Mouse (Mus musculus) induced T-regulatory cell, adult 2 months (primary cell): ENCODE results near the gene Coa5.

Experiments
- DNase-seq: peaks from one replicate; pipeline ENCODE4 v3.0.0-alpha.2; 2012; ENCODE audit warnings: low read depth

Coa5 gene

DNA sequence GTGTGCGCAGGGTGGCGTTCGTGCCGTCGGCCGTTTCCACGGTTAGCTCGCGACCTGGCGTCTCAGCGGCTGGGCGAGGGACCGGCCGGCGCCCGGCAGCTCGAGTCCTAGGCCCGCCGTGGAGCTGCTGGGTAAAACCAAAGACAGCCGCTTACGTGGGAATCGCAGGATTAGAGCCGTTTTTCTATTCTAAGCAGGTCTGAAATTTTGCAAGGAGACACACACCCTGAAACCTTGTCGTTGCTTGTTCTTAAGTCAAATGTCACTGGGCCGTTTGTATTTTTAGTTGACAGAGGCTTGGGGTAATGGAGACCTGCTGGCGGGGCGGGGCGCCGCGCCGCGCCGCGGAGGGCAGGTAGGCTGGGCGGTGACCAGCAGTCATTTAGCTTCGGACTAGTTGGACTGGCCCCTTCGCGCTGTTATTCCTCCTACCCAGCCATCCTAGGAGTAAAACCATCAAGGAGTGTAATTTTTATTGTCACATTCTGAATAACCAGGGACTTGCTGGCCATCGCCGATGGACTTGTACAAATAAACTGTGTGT is 466 bp upstream of the Coa5 start:
- DNase-seq = no peak

DNA sequence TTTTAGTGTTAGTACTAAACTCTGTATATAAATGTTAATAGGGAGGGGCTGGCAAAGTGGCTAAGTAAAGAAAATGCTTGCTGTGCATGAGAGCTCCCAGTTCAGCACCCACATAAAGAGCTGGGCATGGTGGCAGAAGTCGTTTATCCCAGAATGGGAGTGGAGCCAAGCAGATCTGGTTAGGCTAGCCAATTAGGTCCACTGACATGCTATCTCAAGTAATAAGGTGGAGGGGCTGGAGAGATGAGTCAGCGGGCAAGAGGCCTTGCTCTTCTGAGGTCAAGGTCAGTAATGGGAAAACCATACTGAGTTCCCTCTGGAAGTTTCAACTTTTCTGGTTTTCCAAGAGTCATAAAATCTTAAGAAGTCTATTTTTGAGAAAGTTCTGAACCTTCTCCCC is 992 bp downstream of the Coa5 start:
- peak; percentile 19 for DNase-seq

DNA sequence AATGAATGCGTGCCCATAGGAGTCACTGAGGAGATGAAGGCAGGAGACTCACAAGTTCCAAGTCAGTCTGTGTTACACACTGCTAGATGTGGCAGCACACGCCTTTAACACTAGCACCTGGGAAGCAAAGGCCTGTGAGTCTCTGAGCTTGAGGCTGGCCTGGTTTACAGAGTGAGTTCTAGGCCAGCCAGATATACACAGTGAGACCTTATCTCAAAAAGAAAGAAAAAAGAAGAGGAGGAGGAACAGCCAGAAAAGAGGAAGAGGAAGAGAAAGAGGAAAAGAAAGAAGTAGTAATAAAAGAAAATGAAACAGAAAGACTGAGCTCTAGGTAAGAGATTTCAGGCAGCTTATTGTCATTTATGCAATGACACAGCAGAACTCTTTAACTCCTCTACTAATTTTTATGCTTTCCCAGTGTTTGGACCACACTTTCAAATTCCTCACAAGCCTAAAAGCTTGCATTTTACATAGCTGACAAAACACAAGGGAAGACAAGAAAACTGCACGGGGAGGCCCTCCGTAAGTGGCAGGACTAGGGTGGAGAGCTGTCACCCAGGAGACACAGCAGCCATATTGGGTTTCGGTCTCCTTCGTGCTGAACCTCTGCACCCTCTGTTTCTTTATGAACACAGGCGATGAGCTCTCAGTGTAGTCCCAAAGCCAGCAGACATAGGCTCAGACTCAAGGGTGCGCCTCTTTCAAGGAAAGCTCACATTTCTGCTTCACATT is 2.6 kb downstream of the Coa5 start:
- no peak for DNase-seq

DNA sequence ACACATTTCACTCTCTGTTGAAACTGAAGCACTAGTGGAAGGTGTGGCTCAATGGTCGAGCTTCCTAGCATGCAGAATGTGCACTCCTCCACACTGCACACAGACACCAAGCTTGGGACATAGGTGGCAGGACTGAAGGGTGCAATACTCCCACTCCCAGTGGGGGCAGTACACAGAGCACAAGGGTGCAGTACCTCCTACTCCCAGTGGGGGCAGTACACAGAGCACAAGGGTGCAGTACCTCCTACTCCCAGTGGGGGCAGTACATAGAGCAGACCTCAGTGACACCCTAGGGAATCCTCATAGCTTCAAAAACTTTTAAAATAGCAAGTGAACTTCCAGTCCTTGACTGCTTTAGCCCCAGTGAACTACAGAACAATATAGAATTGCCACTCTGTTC is 10.5 kb downstream of the Coa5 start:
- peak; percentile 80 for DNase-seq

DNA sequence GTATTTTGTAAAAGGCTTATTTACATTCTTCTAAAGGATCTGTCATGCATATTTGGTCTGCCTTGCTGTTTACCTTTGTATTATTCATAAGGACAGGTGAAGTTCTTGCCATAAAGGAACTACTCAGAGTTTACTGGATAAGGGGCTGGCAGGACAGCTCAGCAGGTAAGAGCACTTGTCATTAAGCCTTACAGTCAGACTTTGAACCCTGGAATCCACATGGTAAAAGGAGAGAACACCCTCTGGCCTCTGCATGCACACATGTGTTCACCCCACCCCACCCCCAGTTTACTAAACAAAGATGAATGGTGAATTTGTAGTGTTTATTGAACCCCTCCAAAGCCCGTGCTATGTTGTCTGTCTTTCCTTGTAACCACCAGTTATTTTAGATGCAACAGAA is 14.5 kb downstream of the Coa5 start:
- DNase-seq = no peak

DNA sequence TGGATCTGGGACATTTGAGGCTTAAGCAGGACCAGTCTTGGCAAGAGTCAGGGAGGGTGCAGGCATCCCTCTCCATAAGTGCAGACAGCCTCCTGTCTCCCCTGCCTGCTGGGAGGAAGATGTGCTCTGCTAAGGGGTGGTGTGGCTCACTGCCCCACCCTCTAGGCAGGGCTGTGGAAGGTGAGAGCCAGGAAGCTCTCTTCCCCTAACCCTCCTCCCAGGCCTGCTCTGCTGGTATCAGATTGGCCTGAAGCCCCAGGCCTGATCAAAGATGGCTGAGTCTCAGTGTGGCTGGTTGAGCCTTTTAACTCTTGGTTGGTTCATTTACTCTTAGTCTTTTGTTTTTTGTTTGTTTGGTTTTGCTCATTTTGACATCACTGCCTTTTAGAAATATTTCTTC is 20.3 kb downstream of the Coa5 start:
- DNase-seq = no peak

DNA sequence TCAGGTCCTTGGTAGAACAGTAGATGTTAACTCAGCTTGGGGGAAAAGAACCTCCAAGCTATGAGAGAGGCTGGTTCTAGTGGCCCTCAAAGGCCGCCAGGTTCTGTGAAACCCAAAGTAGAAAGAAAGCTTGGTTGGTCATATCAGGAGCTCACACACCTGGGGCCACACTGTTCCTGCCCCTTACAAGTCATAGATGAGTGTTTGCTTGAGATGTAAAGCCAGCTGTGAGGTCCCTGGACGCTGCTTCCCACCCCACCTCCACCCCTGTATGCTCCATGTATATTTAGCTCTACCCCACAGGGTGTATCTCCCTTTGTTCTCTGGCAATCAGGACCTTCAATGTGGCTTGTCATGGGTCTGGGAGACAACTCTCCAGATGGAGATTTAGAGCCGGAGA is 21.2 kb downstream of the Coa5 start:
- no peak for DNase-seq

DNA sequence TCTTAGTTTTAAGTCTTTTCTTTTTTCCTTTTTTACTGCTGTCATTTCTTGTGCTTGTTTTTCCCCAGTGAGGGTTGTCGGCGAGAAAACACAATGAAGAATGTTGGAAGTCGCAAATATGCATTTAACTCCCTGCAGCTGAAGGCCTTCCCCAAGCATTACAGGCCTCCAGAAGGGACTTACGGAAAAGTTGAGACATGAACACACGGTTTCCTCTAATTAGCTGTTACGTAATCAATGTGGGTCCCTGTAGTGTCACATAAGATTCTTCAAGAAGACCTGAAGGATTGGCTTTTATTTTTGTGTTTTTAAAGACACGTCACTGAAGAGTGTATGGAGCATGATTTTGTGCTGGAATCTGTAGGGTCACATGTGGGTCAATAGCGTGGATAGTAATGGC is 21.8 kb downstream of the Coa5 start:
- no peak for DNase-seq

DNA sequence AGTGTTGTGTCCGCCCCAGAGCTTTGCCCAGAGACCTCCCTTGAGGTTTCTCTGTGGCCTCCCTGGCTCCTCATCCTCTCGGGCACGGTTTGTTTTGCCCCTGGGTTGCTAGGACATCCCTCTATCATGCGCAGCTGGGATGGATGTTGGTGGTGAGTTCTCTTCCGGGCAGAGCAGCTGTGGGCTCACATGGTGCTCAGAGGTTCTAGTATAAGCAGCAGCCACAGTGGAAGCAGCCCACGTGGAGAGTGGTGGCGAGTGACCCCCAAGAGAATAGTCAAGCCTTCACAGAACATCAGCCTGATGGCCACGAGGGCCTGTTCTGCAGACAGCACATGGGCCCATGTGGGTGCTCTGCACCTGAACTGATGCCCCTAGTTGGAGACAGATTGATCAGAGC is 22.7 kb downstream of the Coa5 start:
- DNase-seq = no peak

DNA sequence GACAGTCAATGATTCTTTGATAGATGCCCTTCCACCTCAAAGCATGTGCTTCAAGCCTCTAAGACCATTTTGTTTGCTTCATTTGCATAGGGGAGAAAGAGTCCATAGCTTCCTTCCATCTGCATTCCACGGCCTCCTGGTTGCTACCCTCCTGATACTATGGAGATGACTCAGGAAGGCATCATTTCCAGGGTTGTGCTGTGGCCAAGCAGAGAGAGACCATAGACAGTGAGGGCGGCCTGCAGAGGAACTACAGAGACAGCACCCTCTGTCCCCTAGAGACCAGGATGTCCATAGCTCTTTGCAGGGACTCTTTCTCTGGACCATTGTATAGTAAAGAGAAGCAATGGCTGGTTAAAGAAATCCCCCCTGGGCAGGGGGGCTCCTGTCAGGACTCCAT is 24.8 kb downstream of the Coa5 start:
- no peak for DNase-seq

DNA sequence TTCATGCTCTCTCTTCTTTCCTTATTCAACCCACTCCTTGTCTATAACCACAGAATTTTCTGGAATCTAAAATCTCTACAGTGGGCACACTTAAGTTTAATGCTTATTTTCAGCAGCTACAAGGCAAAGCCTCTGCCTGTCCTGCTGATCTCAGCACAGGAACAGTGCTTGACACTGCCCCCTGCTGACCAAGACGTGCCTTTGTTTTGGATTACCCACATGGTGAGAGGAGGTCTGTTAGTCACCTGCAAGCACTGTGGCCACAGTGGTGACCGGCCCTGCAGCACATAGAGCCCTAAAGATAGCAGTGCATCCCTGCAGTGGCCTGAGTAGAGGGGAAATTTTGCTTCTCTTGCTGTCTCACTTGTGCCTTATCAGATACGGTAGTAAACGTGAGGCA is 28.2 kb downstream of the Coa5 start:
- peak; percentile 75 for DNase-seq

DNA sequence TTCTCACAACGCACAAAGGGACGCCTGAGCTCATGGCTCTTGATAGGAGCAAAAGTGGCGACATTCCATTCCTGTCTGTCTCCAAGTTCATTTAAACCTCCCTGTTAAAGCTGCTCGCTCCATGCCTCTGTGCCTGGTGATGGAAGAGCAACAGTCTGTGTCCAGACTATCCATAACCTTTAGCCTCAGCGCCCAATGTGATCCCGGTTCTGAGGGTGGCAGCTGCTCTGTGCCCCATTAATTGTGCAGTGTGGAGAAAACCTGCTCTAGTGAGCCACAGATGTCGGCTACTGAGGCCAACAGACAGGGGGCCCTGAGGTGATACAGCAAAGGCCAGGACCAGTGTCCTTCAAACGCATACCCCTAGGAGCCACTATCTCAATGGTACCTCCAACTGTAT is 30.2 kb downstream of the Coa5 start:
- no peak for DNase-seq

DNA sequence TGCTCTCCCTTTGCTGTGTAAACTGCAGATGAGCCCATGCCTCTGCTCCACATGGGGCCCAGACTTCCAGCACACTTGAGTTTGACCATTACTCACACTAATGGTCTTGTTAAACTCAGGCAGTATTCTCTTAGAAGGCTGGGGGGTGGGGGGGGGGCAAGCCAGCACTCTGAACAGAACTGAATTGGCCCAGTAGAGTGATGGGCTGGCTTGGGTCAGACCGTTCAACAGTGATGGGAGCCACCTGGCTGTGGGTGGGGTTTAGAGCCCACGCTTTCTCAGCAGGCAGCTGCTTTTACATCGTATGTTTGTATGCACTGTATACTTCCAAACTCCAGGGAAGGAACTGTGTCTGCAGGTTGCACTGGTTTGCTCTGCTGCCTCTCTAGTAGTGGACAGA is 30.9 kb downstream of the Coa5 start:
- no peak for DNase-seq

DNA sequence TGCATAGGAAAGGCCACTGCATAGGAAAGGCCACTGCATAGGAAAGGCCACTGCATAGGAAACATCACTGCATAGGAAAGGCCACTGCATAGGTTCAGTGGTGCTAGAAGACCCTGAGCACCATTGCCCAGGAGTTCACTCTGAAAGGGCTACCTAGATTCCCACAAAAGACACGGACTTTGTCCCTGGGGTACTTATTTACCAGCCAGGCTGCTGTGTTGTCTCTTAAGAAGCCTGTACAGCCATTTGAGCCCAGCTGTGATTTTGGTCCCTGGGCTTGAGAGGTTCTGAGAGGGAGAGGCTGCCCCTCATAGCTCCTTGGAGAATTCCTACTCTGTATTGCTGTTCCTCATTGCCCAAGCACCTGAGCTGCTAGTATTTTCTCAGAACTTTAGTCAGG is 33.4 kb downstream of the Coa5 start:
- no peak for DNase-seq

DNA sequence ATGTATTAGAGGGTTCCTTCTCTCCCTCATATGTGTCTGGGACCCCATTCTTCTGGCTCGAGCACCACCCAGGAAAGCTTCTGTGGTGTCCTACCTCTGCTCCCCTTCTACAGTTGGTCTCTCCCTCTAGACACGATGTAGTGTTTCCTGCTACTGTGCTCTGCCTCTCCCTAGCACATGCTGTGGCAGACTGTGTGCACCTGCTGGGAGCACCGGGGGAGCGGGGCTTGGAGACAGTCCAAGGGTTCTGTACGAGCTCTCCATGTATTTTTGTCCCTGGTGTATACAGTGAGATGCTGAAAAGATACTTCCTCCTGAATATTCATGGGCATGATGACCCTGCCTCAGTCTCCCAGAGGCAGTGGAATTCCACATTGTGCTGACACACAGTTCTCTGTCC is 36.7 kb downstream of the Coa5 start:
- DNase-seq = no peak

DNA sequence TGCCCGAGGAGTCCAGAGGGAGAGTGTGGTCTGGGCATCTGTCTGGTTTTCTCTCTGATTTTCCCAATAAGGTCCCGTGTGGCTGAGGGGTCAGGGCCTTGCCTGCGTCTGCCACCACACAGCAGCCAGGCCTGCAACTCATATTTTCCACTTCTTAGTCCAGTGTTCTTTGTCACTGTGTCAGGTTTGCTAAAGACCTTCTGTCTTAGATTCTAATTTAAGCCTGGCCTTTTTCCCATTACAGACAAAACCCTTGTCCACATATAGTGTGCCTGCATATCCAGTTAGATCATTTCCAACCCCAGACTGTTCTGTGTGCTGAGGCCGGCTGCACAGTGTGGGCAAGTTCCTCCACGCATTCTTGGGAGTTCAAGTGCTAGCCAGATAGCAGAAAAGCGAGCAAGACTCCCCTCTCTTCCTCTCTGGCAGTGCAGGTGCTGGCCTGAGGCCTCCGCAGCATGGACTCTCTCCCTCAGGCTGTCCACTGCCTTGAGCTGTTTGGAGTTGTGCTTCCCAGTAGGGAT is 43.4 kb downstream of the Coa5 start:
- DNase-seq = no peak

DNA sequence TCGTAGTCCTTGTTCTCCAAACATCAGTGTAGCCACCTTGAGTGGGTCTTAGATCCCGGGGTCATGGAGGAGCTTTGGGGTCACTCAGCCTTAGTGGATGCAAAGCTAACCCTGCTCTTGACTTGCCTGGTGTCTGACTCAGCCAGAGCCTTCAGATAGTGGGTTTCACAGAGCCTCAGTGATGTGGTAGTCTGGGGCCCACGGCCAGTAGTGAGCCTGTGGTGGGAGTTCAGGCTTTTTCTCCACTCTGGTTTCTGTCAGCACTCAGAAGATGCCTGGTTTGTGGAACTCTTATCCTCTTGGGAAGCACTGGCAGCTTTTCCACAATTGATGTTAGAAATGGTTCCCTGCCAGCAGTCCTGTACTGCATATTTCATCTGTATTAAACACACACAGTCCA is 45.6 kb downstream of the Coa5 start:
- no peak for DNase-seq

DNA sequence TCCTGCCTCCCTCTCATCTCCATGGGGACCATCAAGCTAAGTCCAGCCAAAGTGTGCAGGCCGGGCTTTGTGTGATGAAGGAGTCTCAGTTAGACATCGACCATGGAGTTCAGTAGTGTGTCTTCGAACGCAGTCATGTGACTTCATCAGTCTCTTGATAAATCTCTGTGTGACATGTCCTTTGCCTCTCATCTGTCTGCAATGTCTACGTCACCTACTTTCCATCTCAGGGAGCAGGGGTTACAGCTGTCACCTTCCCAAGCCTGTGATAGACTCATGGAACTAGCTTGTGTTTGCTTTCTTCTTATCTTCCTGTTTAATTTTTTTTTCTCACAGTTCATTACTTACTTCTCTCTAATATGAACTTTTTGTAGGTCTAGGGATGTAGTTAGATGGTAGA is 49.0 kb downstream of the Coa5 start:
- no peak for DNase-seq

DNA sequence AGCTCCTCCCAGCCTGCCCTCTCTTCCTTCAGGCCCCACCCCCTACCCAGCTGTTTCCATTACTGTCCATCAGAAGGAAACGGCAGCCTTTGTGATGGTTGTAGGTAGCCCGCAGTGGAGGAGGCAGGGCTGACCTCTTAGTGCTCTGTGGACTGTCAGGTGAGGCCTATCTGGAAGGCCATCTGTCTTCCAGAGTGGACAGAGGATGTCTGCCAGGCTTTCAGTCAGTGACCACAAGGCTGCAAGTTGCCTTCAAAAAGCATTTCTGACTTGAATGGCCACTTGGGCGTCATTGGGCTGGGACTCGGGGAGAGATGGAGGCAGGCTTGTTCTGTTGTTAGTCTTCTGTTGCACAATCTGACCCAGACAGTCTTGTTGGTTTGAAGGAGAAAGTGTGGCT is 50.4 kb downstream of the Coa5 start:
- no peak for DNase-seq

DNA sequence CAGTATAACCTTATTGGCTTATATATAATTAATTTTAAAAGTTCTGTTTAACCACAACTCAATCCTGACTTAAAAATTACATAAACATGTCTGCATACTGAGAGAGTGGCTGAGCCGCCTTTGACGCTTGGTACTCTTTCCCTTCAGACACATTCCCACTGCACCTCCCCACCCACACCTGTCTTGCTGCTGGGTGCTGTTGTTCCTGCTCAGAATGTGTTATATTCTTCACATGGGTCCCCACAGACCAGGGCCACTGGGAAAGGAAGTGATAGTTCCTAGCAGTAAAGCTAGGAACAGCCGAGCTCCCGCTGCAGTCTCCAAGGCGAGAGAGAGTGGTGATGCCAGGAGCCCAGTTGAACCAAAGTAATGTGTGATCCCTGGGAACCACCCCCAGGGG is 51.8 kb downstream of the Coa5 start:
- DNase-seq = no peak

DNA sequence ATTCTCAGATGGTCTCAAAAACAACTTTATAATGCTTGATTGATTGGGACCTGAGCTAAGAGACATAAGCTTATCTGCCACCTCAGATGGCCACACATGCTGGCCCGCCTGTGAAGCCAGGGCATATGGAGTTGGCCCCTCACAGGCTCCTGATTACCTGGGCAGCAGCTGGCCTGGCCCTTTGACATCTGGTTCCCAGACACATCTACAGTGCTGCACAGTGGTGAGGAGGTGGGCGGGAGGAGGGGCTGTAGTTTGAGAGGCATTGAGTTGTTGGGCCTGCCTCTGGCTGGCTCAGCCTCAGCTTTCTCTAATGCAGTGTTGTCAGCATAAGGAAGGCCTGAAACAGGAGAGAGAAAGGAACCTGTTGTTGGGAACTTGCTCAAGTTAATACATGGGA is 53.2 kb downstream of the Coa5 start:
- no peak for DNase-seq

DNA sequence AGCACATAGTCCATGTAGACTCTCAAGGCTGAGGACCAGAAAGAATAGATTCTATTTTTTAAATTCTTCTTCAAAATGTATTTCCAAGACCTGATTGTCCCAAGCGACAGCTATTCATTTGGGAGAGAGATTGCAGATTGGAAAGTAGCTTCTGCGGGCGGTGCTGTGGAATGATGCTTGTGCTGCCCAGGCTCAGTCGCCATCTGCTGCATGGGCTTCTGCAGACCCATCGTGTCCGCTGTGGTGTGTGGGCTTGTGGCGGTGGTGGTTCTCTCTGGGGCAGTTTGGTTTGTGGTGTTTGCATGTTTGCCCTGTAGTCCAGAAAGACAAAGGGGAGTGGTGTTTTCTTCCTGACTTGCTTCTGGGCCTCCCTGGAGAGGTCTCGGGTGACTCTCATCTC is 53.7 kb downstream of the Coa5 start:
- no peak for DNase-seq

DNA sequence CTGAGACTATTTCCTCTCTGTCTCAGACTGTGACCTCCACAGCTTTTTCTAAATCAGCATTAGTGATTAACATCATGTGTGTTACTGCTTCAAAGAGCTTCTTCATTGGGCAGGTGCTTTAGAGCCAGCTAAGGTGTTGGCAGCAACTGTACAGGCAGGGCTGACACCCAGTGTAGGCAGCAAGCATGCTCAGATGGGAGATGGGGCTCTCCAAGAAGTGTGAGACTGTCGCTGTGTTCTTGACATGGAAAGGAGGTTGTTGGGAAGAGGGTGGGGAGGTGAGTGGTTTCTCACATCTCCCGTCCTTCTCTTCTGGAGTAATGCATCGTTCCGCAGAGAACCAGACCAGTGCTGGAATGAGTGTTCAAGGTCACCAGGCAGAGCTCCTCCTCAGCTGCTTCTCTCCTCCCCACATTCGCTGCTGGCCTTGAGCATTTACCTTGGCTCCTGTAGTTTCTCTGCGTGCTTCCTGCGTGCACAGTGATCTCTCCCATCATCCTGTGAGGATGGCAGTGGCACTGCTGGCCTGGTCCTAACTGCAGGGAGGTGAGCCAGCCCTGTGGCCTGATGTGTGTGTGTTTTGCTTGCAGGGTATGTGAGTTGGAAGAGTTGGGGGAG is 61.0 kb downstream of the Coa5 start:
- DNase-seq = no peak

DNA sequence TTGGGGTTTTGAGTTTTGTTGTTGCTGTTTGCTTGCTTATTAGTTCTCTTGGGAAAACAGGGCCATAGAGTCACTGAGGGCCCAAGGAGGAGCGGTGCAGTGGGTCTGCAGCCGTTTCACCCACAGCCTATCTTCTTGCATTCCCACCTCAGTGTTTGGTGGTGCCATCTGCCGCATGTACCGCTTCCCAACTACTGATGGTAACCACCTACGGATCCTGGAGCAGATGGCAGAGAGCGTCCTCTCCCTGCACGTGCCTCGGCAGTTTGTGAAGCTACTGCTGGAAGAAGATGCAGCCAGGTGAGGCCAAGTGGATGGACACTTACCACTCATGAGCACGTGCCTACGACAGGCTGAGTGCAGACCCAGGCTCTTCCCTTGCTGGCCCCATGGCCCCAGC is 61.8 kb downstream of the Coa5 start:
- DNase-seq = no peak
